In the genomic region with DNA sequence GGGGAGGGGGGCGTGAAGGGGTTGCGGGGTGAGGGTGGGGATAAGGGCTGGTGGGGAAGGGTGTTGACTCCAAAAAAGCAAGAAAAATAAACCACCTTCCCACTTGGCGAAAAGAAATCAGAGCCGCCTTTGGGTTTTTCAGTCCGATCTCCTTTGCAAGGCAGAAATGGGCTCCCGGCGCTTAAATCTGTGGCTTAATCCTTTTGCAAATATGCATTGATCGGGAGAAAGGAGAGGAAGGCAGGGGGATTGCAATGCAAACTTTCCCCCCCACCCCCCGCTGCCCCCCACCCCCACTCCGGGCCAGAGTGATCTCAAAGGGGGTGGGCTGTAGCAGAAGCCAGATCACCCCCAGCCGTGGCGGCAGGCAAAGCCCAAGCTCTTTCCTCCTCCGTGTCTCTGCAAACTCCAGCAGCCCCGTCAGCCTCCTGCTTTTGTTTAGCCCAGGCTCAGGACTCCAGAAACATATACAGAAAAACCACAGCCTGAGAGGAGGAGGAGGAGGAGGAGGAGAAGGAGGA, we compare ENCODE assay signal across 8 mouse cellular contexts. TPM values are rescaled to one million over a fixed set of nuclear protein-coding genes. Genes with fewer than 3 reads are reported as not detected.
A peak's percentile ranks its signal among the peaks of the same experiment; 100 is the strongest.
DNase-seq lines count a peak whose midpoint lies in the region; ATAC-seq and TF ChIP-seq lines count a peak whose summit lies in the region.

No protein-coding gene starts in this region.

- H3K4me1 ChIP-seq in heart, embryonic 12.5 days (replicated peaks): peaks cover 14% of the 10 kb centered on the region
- no peaks in the 10 kb centered on the region for H3K4me1 ChIP-seq in ES-Bruce4 (ENCODE audit: control insufficient read depth, insufficient read depth, low read length)
- H3K4me1 ChIP-seq in heart, embryonic 15.5 days (replicated peaks): peaks cover 18% of the 10 kb centered on the region
- H3K4me1 ChIP-seq in limb, embryonic 14.5 days (ENCODE audit: control insufficient read depth, insufficient read depth, low read length): peaks cover 14% of the 10 kb centered on the region; the same call in 1 of the 2 replicates
- H3K4me1 ChIP-seq in neural tube, embryonic 14.5 days (ENCODE audit: control insufficient read depth, insufficient read depth, low read length): peaks cover 7% of the 10 kb centered on the region; the same call in 1 of the 2 replicates

- TF ChIP-seq EP300 in ES-Bruce4 (IDR thresholded peaks at IDR 0.05; ENCODE audit: insufficient read depth, low read depth, low read length): no peak

- no peaks in the 10 kb centered on the region for H3K27me3 ChIP-seq in heart, embryonic 12.5 days (replicated peaks)
- H3K27me3 ChIP-seq in ES-Bruce4 (ENCODE audit: control insufficient read depth, insufficient read depth, low read length, poor library complexity, severe bottlenecking): no peaks in the 10 kb centered on the region; the same call in 1 of the 2 replicates
- no peaks in the 10 kb centered on the region for H3K27me3 ChIP-seq in heart, embryonic 15.5 days
- H3K27me3 ChIP-seq in limb, embryonic 14.5 days (ENCODE audit: control insufficient read depth, insufficient read depth, low read length): 0 out of 2 replicates have a peak, but pooled peaks cover 1% of the 10 kb centered on the region
- no peaks in the 10 kb centered on the region for H3K27me3 ChIP-seq in neural tube, embryonic 14.5 days (ENCODE audit: control insufficient read depth, insufficient read depth, low read length)

- peak overlapping the region; percentile 63 for H3K4me2 ChIP-seq in heart, embryonic 12.5 days
- peak overlapping the region; percentile 63 for H3K4me2 ChIP-seq in heart, embryonic 15.5 days
- peak overlapping the region; percentile 63 for H3K4me2 ChIP-seq in limb, embryonic 14.5 days (replicated peaks; ENCODE audit: low read depth, low read length, severe bottlenecking)
- H3K4me2 ChIP-seq in neural tube, embryonic 14.5 days (ENCODE audit: low read depth, low read length): peak overlapping the region; percentile 71

- H3K9me3 ChIP-seq in heart, embryonic 12.5 days (replicated peaks): no peaks in the 10 kb centered on the region
- H3K9me3 ChIP-seq in ES-Bruce4 (replicated peaks; ENCODE audit: control insufficient read depth, insufficient read depth, low read length, poor library complexity, severe bottlenecking): no peaks in the 10 kb centered on the region
- no peaks in the 10 kb centered on the region for H3K9me3 ChIP-seq in heart, embryonic 15.5 days (replicated peaks)
- no peaks in the 10 kb centered on the region for H3K9me3 ChIP-seq in limb, embryonic 14.5 days (ENCODE audit: control insufficient read depth, low read length)
- no peaks in the 10 kb centered on the region for H3K9me3 ChIP-seq in neural tube, embryonic 14.5 days (ENCODE audit: control insufficient read depth, low read length)

- peak overlapping the region; percentile 99 for H3K27ac ChIP-seq in heart, embryonic 12.5 days (ENCODE audit: poor library complexity, severe bottlenecking)
- H3K27ac ChIP-seq in ES-Bruce4 (ENCODE audit: insufficient read depth, low read length): 0 out of 2 replicates have a peak overlapping the region, but pooled peaks have one; percentile 28
- H3K27ac ChIP-seq in heart, embryonic 15.5 days: peak overlapping the region; percentile 95
- peak overlapping the region; percentile 97 for H3K27ac ChIP-seq in limb, embryonic 14.5 days (replicated peaks; ENCODE audit: low read depth, low read length)
- H3K27ac ChIP-seq in neural tube, embryonic 14.5 days (ENCODE audit: low read depth, low read length): peak overlapping the region; percentile 87

- no peaks in the 10 kb centered on the region for H3K36me3 ChIP-seq in heart, embryonic 12.5 days
- H3K36me3 ChIP-seq in ES-Bruce4 (ENCODE audit: control insufficient read depth, insufficient read depth, low read length, poor library complexity, severe bottlenecking): no peaks in the 10 kb centered on the region
- no peaks in the 10 kb centered on the region for H3K36me3 ChIP-seq in heart, embryonic 15.5 days
- no peaks in the 10 kb centered on the region for H3K36me3 ChIP-seq in limb, embryonic 14.5 days (ENCODE audit: control insufficient read depth, insufficient read depth, low read length)
- H3K36me3 ChIP-seq in neural tube, embryonic 14.5 days (ENCODE audit: control insufficient read depth, insufficient read depth, low read length): no peaks in the 10 kb centered on the region

- no peak for TF ChIP-seq POLR2A in ES-Bruce4 (IDR thresholded peaks at IDR 0.05; ENCODE audit: insufficient read depth, low read length)
- peak; percentile 81; the same call in 1 of the 2 replicates for TF ChIP-seq POLR2A in limb, embryonic 14.5 days (IDR thresholded peaks at IDR 0.05; ENCODE audit: borderline replicate concordance, extremely low read depth, insufficient read depth, insufficient read length)

- peak overlapping the region; percentile 82 for H3K4me3 ChIP-seq in heart, embryonic 12.5 days
- peak overlapping the region; percentile 89 for H3K4me3 ChIP-seq in ES-Bruce4 (ENCODE audit: low read depth, low read length)
- H3K4me3 ChIP-seq in heart, embryonic 15.5 days: peak overlapping the region; percentile 73
- peak overlapping the region; percentile 78 for H3K4me3 ChIP-seq in limb, embryonic 14.5 days (replicated peaks; ENCODE audit: low read length)
- peak overlapping the region; percentile 71 for H3K4me3 ChIP-seq in neural tube, embryonic 14.5 days (ENCODE audit: low read depth, low read length)

- TF ChIP-seq CTCF in ES-Bruce4 (IDR thresholded peaks at IDR 0.05; ENCODE audit: low read depth, low read length): no peak

- no peak for DNase-seq in heart, adult 8-10 months (ENCODE audit: low spot score)
- peak; percentile 90 for DNase-seq in embryo, embryonic 10 days (ENCODE audit: low spot score)
- peak; percentile 54 for DNase-seq in limb, embryonic 14.5 days (ENCODE audit: low spot score)
- DNase-seq in thymus, postnatal 14 days: no peak

- 1% methylated on average over 14 of the region's 14 CpGs for WGBS in heart, embryonic 12.5 days
- WGBS in heart, embryonic 15.5 days: 0% methylated on average over 14 of the region's 14 CpGs
- under 1% methylated on average over 10 of the region's 14 CpGs for WGBS in limb, embryonic 14.5 days
- WGBS in neural tube, embryonic 14.5 days: 1% methylated on average over 14 of the region's 14 CpGs

- peak overlapping the region; percentile 95 for H3K9ac ChIP-seq in heart, embryonic 12.5 days
- peak overlapping the region; percentile 91 for H3K9ac ChIP-seq in ES-Bruce4 (ENCODE audit: low read depth, poor library complexity, severe bottlenecking)
- H3K9ac ChIP-seq in heart, embryonic 15.5 days: peak overlapping the region; percentile 76
- H3K9ac ChIP-seq in limb, embryonic 14.5 days (ENCODE audit: low read depth, low read length, severe bottlenecking): peak overlapping the region; percentile 90
- peak overlapping the region; percentile 85 for H3K9ac ChIP-seq in neural tube, embryonic 14.5 days (replicated peaks; ENCODE audit: low read depth, low read length)

- ATAC-seq in heart, embryonic 12.5 days (ENCODE audit: insufficient number of reproducible peaks, low FRiP score): peak; percentile 82
- peak; percentile 82 for ATAC-seq in heart, embryonic 15.5 days (replicated peaks; ENCODE audit: insufficient number of reproducible peaks, insufficient read depth, low FRiP score, low read depth)
- peak; percentile 88 for ATAC-seq in limb, embryonic 14.5 days (ENCODE audit: low FRiP score, low read depth)
- peak; percentile 92 for ATAC-seq in neural tube, embryonic 14.5 days (ENCODE audit: low read depth)

RNA-seq across cellular contexts. Expression of a gene that starts 0.3 kb away (rescaled TPM):
- polyA plus RNA-seq in heart, embryonic 12.5 days (2016; fragmentation: Nextera tagmentation; extraction: Ambion mirVana): 26.2 and 26.3 TPM in 2 replicates
- 10 to 100 TPM; 48.1 to 60.7 (median 56.2) TPM for total RNA-seq in heart, adult 8-10 months (2022)
- polyA plus RNA-seq in ES-Bruce4 (2011; ENCODE audit: insufficient read depth, insufficient read length, low read depth, missing spikeins): 19.8 and 28.0 TPM in 2 replicates
- 21.6 and 22.1 TPM in 2 replicates for polyA plus RNA-seq in heart, embryonic 15.5 days (2015; fragmentation: Nextera tagmentation; extraction: Ambion mirVana)
- 48.2 and 59.9 TPM in 2 replicates for polyA plus RNA-seq in limb, embryonic 14.5 days (2012; rRNA removed)
- 26.5 and 32.1 TPM in 2 replicates for polyA plus RNA-seq in limb, embryonic 14.5 days (2014; fragmentation: Nextera tagmentation; extraction: Ambion mirVana)
- 41.2 and 47.8 TPM in 2 replicates for polyA plus RNA-seq in neural tube, embryonic 14.5 days (2014; fragmentation: Nextera tagmentation; extraction: Ambion mirVana)

Comparison
In these comparisons a context has a peak if more than half of its experiments do, and no peak if none do; other contexts are left out.
1. H3K27ac ChIP-seq: peak in every context shown above with its lines; median percentile 99 in heart, embryonic 12.5 days; 97 in limb, embryonic 14.5 days; 95 in heart, embryonic 15.5 days; 87 in neural tube, embryonic 14.5 days; 28 in ES-Bruce4.
2. DNase-seq: peak in embryo, embryonic 10 days (single experiment) and limb, embryonic 14.5 days (single experiment); none in heart, adult 8-10 months (single experiment) and thymus, postnatal 14 days (single experiment).
3. Peak in every context shown above with its lines, with median percentiles within 50 percentile points of each other: ATAC-seq, H3K4me2 ChIP-seq, H3K4me3 ChIP-seq and H3K9ac ChIP-seq.